Mouse (Mus musculus) heart, postnatal 4 days (tissue): Measurements from ENCODE around the gene Srrm4. TPM values are rescaled to one million over a fixed set of nuclear protein-coding genes. Genes with fewer than 3 reads are reported as not detected.
"Not testable (repeated sequence)": the region's sequence is repeated elsewhere in the genome, so short reads cannot be mapped to it uniquely, and the experiment has no call there.

ENCODE experiments used
- DNase-seq: peaks from one replicate; pipeline ENCODE4 v3.0.0; 2021
- total RNA-seq, 2 experiments: library from RNA; stranded (reverse); gene quantifications; 2 replicates each; pipeline ENCODE4 v1.2.3; 2021

Gene Srrm4
- total RNA-seq, 2 experiments from 2014 or later: 1.8 to 3.5 TPM

DNA sequence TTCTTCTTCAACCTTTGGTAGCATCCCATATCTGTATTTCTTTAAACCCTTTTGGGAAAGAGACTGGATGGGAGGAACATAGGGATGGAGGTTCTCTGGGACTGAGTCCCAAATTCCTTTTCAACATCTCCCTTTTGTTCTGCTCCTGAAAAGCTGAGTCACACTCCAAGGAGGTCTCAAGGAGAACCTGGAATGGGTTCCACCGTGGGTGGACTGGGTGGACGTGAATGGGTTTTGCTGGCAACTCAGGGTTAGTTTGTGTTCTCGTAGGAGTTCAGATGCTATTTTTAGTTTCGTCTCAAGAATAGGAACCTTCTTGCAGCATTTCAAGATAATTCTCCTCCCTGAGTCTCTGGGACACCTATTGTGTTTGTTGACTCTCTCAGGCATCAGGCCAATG is 151.4 kb downstream of the Srrm4 start:
- DNase-seq: no peak

DNA sequence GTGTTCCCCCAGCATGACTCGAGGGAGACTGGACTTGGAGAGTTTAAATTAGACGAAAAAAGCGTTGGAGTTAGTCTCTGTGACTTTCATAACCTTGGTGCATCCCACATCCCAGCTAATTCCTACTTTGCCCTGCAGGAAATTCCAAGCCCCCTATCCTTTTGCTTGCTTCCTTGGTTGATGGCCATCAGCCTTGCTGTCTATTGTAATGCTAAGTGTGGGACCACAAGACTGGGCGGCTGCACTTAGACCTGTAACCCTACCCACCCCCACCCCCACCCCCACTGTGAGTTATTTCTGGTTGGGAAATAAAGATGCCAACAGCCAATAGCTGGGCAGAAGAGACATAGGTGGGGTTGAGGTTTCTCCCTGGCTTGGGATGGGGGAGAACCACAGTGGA is 153.3 kb downstream of the Srrm4 start:
- DNase-seq: no peak

DNA sequence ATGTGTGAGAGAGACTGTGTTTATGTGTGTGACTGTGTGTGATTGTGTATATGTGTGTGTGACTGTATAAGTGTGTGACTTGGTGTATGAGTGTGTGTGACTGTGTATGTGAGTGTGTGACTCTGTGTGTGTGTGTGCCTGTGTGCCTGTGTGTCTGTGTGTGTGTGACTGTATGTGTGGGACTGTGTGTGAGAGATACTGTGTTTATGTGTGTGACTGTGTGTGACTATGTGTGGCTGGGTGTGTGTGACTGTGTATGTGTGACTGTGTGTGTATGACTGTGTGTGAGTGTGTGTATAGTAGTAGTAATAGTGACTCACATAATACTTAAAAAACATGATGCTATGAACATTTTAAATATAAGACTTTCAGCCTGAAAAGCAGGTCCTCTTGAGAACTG is 155.5 kb downstream of the Srrm4 start:
- DNase-seq: no peak

DNA sequence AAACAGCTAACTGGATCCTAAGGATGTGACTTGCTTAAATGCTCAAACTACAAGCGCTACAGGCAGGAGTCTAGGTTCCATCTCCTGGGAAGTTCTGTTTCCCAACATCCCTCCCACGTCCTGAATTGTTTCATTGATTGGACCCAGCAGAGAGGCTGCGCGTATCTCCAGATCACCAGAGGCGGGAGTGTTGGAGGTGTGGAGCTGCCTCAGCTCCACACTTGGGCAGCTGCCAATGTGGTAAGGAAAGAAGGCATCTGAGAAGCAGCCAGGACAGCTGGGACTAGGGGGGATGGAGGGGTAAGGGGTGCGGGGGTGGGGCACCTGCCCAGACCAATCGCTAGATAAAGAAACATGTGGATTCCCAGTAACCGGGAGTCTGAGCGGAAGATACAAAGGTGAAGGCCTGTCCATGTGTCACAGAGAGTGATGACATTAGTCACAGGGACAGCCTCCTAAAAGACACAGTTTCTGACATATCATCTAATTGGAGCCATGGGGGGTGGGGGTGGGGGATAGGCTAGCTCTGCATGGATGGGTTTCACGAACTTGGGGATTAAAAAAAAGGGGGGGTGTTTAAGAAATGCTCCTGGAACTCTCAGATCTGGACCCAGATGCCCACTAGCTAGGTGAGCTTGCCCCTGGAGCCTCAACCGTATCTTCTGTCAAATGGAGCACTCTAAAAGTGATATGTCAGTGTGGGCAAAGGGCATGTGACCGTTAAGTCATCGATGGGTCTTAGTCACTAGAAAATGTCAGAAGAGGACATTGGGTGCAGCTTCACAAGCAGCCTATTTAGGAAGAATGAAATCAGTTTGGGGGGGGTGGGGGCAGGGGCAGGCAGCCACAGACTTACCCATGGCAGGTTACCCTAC is 156.4 kb downstream of the Srrm4 start:
- DNase-seq: no peak

DNA sequence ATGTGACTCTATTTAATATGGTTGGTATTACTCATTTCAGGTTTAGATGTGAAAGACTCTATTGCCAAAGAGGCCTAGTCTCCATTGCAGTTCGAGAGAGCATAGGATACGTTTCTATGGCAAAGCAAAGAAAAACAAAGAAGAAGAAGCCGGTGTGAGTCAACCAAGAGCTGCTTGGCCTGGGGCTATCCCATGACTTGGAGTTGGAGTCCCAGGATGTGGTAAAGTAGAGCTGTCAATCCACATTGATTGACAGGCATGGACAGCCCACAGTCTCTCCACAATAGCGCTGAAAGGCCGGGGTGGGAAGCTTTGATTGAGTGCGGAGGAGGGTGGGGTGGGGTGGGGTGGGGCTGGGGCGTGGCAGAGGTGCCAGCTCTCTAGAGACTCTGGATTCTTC is 158.7 kb downstream of the Srrm4 start:
- DNase-seq: no peak

DNA sequence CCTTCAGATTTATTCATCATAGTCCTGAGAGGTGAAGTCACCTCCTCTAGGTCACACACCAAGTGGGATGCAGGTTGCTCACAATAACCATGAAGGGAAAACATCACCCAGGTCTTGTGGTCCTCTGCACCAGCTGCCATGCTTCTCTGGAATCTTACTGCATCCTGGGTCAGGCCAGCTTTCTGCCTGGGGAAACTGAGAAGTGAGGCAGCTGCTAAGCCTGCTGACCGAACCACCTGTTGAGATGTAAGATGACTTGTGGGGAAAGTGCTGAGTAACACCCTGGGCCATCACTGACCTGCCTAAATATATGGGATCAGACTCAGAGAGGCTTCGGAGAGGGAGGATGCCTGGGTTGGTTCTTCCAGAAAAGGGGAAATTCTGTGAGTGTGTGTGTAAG is 164.9 kb downstream of the Srrm4 start:
- no peak for DNase-seq

DNA sequence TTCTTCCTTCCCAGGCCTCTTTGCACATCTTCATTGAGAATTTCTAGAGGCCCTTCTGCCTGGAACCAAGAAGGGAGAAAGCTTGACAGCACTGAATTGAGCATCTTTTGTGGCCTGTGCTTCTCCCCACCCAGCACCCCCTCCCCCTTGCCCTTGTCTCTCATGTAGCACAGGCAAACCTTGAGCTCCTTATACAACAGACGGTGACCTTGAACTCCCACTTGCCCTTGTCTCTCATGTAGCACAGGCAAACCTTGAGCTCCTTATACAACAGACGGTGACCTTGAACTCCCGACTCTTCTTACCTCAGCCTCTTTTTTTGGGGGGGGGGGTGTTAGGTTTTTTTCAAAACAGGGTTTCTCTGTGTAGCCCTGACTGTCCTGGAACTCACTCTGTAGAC is 165.9 kb downstream of the Srrm4 start:
- not testable (repeated sequence) for DNase-seq

DNA sequence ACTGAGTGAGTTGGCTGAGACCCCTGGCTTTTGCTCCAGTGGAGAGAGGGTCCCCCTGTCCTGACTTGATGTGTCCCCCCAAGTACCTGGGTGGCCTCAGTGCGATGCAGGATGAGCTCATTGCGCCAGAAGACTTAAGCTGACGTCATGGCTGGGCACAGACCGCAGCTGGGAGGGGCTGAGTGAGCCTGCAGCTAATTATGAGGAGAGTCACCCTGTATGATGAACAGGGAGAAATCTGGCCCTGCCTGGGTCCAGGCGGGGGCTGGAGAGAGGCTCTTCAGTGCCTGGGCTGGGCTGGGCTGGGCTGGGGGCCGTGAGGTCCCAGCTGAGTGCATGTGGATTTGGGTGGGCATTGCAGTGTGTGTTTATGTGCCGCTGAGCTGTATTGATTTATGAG is 166.3 kb downstream of the Srrm4 start:
- DNase-seq: peak; percentile 64

DNA sequence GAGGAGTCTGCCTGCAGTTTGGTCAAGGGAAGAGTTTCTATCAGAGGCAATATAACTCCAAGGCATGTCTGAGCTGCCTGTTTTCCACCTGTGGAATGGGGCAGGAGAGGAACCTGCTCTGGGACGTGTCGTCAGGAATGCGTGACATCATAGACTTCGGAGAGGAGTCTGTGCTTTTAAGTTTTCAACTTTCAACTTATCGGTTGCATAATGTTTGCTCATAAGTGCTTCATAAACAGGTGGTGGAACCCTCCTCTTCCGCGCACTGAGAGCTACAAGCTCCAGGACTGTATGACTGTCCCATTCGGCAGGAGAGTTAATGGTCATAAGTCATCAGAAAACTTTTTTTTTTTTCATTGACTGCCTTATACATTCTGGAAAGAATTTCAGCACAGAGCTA is 167.9 kb downstream of the Srrm4 start:
- no peak for DNase-seq

DNA sequence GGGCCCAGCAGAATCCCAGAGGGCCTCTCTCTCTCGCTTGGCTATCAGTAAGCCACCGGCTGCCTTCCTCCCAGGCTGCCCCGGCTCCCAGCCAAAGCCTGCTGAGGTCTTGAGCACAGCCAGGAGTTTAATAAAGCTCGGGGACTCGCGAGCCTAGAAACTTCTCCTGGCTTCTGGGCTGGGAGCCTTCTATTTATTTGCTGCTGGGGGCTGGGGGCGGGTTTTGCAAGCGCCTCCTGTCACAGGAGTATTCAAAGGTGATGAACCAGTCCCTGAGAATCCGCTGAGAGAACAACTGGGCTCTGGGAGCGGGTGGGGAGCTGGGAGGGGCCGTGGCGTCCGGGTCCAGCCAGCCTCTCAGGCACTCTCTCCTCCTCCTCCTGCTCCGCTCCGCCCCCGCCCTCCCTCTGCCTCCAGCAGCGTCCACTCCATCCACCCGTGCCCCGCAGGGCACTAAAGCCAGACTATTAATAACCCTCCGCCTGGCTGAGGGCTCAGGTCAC is 168.9 kb downstream of the Srrm4 start, which contains the start of gene Hspb8:
Hspb8 (minus strand) TSS at position 166 of the 503 bp plus-strand sequence.
- DNase-seq: peak; percentile 87

DNA sequence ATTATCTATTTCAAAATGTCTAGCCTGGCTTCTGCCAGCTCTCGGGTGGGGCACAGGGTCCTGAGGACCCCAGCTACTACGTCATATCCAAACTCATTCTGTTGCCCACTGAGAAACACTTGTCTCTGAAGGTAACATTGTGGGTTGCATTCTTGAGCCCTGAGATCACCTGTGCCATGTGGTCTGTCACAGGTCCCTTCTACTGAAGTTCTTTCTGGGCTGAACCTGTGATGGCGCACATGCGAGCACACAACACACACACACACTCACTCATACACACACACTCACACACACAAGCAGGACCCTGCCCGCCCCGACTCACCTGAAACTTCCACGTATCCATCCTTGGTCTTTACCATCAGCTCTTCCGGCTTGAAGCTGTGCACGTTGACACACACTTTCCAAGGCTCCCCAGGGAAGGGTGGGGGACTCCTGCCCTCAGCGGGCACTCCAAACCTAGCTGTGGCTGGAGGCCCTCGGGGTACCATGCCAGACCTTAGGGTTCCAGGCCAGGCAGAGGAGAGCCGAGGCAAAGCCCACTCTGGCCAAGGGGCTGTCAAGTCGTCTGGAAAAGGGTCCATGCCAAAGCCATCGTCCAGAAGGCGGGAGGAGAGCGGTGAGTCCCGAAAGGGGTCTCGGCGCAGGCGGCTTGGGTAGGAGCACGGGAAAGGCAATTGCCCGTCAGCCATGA is 169.7 kb downstream of the Srrm4 start:
- DNase-seq: peak; percentile 33

DNA sequence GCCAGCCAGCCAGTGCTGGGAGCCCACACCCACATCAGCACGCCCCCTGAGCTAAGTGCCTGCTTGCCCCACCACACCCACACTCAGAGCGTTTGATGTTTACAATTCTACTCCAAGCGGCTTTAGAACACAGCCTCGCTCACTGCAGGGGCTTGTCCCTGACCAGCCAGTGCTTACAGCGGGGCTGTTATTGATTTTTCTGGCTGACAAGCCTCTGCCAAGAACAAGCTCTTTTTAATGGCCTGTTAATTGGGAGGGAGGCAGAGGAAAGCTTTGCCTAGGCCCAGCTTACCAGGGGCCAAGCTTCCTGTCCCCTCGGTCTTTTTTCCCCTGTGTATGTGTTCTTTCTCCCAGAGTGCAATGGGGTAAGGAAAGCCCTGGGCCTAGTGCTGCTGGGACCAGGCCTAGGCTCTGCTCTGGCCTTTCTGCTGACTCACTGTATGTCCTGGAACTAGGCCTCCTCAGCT is 170.8 kb downstream of the Srrm4 start:
- DNase-seq: peak; percentile 35

DNA sequence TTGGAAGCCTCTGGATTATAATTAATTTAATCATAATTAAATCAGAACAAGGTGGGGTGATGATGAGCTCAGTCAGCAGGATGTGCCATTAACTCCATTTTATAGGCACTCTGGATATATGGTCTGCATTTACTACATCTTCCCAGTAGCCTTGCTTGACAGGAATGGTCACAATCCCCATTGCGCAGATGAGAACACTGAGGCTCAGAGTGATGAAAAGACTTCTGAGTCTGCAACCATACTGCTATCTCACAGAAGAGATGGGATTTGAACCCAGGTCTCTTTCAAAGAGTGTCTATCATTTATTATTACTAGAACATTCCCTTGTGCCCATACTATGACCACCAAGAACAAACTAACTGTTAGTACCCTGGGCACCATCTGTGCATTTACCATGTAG is 171.4 kb downstream of the Srrm4 start:
- DNase-seq: no peak

DNA sequence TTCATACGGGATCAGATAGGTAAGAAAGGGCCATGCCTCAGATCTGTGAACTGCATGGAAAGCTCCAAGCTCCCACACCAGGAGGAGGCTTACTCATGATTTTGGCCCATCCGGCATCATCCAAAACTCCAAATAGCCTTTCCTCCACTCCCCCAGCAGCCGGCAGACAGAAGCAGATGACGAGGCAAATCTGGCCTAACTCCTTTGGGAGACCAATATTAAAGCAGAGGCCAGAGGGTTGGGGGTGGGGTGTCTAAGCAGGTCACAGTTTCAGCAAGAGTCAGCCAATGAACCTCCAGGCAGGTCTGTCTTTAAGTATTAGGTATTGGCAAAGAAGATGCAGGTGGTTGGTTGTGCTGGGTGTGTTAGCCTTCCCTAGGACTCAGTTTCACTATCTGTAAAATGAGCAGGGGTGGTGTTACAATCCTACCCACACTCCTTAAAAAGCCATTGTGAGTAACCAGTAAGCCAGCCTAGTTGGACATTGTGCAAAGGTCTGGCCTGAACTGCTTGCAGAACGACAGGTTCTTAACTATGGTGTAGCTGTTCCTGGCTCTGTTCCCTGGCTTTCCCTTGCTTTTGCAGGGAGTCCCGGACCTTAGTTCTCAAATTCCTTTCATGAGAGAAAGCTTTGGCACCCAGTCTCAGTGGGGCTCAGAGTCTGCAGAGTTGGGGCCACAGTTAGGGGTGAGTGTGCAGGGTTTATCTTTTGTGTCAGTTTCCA is 172.1 kb downstream of the Srrm4 start:
- peak; percentile 22 for DNase-seq

DNA sequence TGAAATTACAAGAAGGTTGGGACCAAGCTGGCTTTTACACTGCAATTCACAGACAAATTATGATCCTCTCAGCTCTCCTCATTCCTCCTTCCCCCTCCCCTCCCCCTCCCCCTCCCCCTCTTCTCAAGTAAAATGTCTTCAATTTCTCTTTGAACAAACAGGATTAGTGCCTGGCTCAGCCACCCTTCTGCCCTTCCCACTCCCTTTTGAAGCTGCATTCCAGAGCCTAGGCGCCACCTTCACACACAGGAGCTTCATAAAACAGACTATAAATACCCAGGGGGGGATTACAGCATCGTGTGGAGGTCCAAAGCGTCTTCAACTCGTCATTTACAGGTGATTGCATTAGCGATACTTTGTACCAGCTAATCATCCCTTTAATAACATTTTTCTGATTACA is 175.4 kb downstream of the Srrm4 start:
- DNase-seq: no peak

DNA sequence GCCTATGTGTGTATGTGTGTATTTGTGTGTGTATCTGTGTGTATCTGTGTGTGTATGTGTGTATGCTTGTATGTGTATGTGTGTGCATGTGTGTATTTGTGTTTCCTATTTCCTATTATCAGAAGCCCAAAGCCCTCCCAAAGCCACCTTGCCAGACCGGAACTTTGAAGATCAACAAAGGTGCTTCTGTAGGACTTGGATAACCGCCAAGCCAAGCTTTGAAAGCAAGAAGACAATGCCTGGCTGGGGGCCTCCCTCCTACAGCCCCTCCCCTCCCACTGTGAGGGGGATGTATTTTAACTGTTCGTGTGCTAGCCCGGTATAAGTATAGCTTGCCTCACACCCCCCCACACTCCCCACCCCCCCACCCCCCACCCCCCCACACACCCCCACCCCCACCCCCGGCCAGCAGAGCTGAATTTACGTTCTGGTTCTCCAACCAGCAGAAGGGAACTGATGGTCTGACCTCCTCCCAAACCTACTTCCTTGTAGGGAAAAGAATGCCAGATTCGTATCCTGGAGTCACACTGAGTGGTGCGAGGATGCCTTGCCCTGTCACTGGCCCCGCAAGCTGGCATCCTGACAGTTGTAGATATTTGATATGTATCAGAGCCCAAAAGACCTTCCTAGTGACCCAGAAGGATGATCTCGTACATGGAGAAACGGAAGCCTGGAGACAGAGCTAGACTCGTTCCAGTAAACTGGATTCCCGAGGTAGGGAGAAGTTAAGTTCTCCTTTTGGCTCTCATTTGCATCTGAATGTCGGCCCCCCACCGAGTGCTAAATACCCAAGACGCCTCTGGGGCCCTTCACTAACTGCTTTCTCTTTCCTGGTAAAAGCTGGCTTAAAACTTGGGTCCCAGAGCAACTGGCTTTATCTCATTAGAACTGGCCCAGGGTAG is 181.7 kb downstream of the Srrm4 start:
- no peak for DNase-seq

DNA sequence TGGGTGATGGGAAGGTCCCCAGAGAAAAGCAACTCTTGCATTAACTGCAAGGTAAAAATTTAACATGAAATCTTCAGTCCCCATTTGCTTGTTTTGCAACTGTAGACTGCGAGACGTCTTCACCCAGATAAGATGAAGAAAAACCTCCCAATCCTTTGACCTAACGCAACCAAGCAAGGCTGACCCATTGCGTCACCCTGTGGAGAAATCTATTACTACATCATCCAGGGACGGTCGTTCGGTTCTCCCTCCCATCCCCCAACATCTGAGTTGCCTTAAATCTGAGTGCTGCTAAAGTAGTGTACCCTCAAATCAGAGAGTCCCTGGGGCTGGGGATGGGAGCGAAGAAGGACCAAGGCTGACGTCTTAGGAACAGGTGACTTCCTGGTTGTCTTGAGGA is 182.7 kb downstream of the Srrm4 start:
- no peak for DNase-seq

DNA sequence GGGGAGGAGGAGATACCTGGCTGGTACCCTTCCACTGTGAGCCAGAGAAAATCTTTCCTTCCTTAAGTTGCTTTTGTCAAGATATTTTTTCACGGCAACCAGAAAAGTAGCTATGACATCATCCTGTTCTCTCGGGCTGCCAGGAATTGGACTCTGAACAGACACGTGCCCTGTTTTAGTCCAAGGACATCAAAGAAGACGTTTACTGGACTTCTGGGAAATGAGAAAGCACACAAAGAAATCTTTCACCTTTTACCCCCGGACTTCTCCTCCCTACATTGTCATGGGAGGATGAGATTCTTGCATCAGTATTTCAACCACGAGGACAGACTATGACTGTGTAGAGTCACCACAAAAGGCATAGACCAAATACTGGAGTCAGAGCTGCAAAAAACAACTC is 183.7 kb downstream of the Srrm4 start:
- no peak for DNase-seq

DNA sequence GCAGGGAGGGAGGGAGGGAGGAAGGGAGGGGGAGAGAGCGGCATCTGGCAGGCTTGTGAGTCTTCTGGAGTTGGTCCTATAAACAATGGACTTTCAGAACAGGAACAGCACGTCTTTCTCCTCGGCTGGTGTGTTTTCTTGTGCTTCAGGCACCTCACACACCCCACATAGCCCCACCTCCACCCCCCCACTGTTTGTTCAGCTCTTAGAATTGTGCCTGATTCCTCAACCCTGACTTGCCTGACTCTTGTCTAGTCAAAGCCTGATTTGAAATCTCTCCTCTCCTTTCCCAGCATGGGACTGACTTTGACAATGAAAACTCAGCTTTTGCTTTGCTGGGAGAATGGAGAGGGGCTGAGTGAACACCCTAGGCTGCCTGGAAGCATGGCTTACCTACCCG is 184.3 kb downstream of the Srrm4 start:
- DNase-seq: no peak

DNA sequence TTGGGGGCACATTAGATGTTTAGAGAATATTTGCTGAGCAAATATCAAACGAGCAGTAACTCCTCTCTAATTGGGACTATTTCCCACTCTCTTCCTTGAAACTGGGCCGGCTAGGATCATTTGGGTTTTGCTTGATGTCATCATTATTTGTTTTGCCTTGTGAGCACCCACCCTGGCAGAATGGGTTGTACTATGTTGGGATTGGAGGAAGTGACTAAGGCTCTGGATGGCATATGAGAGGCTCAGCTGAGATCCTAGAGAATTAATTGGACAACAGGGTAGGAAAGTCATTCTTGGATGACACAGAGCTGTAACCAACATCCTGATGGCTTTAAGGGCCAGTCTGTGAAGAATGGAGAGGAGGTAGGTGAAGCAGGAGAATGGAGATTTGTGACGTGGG is 185.1 kb downstream of the Srrm4 start:
- no peak for DNase-seq

DNA sequence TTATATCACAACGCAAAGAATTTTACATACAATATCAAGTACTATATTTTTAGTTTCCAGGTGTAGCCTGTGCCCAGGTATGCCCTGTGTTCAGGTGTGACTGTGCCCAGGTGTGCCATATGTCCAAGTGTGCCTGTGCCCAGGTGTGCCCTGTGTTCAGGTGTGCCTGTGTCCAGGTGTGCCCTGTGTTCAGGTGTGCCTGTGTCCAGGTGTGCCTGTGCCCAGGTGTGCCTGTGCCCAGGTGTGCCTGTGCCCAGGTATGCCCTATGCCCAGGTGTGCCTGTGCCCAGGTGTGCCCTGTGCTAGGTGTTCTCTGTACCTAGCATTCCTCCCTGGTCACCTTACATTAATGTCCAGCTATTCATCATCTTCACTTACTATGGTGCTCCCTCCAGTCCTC is 185.7 kb downstream of the Srrm4 start:
- no peak for DNase-seq

DNA sequence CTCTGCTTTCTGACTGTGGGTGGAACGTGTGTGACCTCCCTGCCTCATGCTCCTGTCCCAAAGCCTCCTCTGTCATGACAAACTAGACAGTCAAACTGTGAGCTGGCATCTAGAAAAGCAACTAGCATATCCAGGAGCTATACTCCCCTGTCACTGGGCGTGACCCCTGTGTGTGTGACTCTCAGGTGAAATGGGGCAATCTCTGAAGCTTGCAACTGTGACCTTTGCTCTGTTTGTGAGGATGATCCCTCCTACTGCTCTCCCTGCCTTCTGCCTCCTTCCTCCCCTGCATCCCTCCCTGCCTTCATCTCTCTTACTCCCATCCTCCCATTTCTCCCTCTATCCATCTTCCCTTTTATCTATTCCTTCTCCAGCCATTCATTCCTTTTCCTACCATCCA is 187.6 kb downstream of the Srrm4 start:
- no peak for DNase-seq
